ENCODE assay signal across 9 mouse cellular contexts in genomic region chr17:50735382-50735954, GRCm38 (mm10).
A peak's percentile ranks its signal among the peaks of the same experiment; 100 is the strongest.
DNase-seq lines count a peak whose midpoint lies in the region; ATAC-seq lines count a peak whose summit lies in the region.
"Had no signal": no experiment of that assay in that cellular context is flagged by ENCODE, and none has a peak within 500 bp of the region (broad histone marks: within the 10 kb centered on the region; RNA-seq: fewer than 3 reads in every experiment).

No protein-coding gene starts in this region.

- H3K4me2 ChIP-seq in stomach, embryonic 16.5 days (ENCODE audit: low read depth, low read length) = no peak overlapping the region
- H3K4me2 ChIP-seq: neural tube, embryonic 13.5 days had no signal

- DNase-seq in adrenal gland, postnatal 10 days = peak; percentile 25
- DNase-seq in adrenal gland, postnatal 4 days (ENCODE audit: low spot score in 2 of 2) = no peak
- DNase-seq in ovary, adult 18-20 months (ENCODE audit: low spot score) = peak; percentile 51
- DNase-seq in ovary, postnatal 10 days (ENCODE audit: low spot score) = no peak
- peak; percentile 45 to 61 for DNase-seq in heart, postnatal 36 days
- DNase-seq in cerebellum, adult 9-11 months = no peak
- no peak for DNase-seq in kidney, postnatal 25 days

- intact Hi-C loops in heart, postnatal 36 days (cut with DNase I) = no loop called here

- H3K4me3 ChIP-seq in stomach, embryonic 16.5 days (replicated peaks; ENCODE audit: low read length) = no peak overlapping the region
- H3K4me3 ChIP-seq: neural tube, embryonic 13.5 days had no signal

- H3K27me3 ChIP-seq in stomach, embryonic 16.5 days (ENCODE audit: control insufficient read depth, insufficient read depth, low read length) = no peaks in the 10 kb centered on the region
- H3K27me3 ChIP-seq: neural tube, embryonic 13.5 days had no signal

- no peak overlapping the region for H3K9ac ChIP-seq in stomach, embryonic 16.5 days (ENCODE audit: low read length)
- H3K9ac ChIP-seq: neural tube, embryonic 13.5 days had no signal

- ATAC-seq in stomach, embryonic 16.5 days (ENCODE audit: insufficient read depth, low FRiP score) = no peak

- H3K36me3 ChIP-seq in stomach, embryonic 16.5 days (ENCODE audit: control insufficient read depth, insufficient read depth, low read length) = no peaks in the 10 kb centered on the region
- H3K36me3 ChIP-seq: neural tube, embryonic 13.5 days had no signal

- no peaks in the 10 kb centered on the region for H3K9me3 ChIP-seq in stomach, embryonic 16.5 days (replicated peaks; ENCODE audit: control insufficient read depth, low read length)
- H3K9me3 ChIP-seq: neural tube, embryonic 13.5 days had no signal

- 0 out of 2 replicates have a peak overlapping the region, but pooled peaks have one; percentile 11 for H3K27ac ChIP-seq in stomach, embryonic 16.5 days (ENCODE audit: low read length)
- H3K27ac ChIP-seq: neural tube, embryonic 13.5 days had no signal

- 80% methylated on average over 4 of the region's 4 CpGs for WGBS in stomach, embryonic 16.5 days

- peaks cover 10% of the 10 kb centered on the region; the same call in 1 of the 2 replicates for H3K4me1 ChIP-seq in stomach, embryonic 16.5 days (ENCODE audit: control insufficient read depth, insufficient read depth, low read length)

Comparison
In these comparisons a context has a peak if more than half of its experiments do, and no peak if none do; other contexts are left out.
1. DNase-seq: peak in adrenal gland, postnatal 10 days (single experiment), ovary, adult 18-20 months (single experiment) and heart, postnatal 36 days (2 of 2); none in adrenal gland, postnatal 4 days (0 of 2), ovary, postnatal 10 days (single experiment), cerebellum, adult 9-11 months (single experiment) and kidney, postnatal 25 days (0 of 2).